Mouse (Mus musculus): ENCODE results near the gene Sin3a.

The Sin3a gene

GRCm38 (mm10) chr9:57071801-57072351 lies at the start of gene Sin3a:
Gene Sin3a (plus strand): TSS chr9:57072040.
- DNase-seq (ENCODE audit: low spot score): peak; percentile 63

GRCm38 (mm10) chr9:57031756-57032155 lies 40.1 kb upstream of the Sin3a start:
- no peak for DNase-seq (ENCODE audit: low spot score)

GRCm38 (mm10) chr9:57056237-57056636 lies 15.6 kb upstream of the Sin3a start:
- DNase-seq (ENCODE audit: low spot score): no peak

- no peak for DNase-seq (ENCODE audit: low spot score)
Observed at GRCm38 (mm10) chr9:57064164-57064563, 7.7 kb upstream of the Sin3a start.

DNA sequence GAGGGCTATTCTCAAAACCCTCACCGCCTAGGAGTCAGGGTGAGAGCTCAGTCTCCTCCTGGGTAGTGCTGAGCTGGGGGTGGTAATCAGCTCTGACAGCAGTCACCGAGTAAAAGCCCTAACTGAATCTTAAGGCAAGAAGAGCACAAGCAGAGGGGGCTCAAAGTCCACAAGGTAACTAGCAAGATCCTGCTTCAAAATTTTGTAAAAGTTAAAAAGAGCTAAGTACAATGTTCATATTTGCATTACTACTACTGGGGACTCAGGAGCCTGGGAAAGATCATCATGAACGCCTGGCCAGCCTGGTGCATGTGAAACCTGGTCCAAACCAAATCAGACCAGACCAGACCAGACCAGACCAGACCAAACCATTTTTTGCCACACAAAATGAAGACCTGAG lies 3.6 kb upstream of the Sin3a start:
- DNase-seq (ENCODE audit: low spot score): no peak

GRCm38 (mm10) chr9:57070262-57070661 lies 1.6 kb upstream of the Sin3a start:
- DNase-seq (ENCODE audit: low spot score): no peak

- no peak for DNase-seq (ENCODE audit: low spot score)
Observed at GRCm38 (mm10) chr9:57070800-57071545, 867 bp upstream of the Sin3a start.

DNA sequence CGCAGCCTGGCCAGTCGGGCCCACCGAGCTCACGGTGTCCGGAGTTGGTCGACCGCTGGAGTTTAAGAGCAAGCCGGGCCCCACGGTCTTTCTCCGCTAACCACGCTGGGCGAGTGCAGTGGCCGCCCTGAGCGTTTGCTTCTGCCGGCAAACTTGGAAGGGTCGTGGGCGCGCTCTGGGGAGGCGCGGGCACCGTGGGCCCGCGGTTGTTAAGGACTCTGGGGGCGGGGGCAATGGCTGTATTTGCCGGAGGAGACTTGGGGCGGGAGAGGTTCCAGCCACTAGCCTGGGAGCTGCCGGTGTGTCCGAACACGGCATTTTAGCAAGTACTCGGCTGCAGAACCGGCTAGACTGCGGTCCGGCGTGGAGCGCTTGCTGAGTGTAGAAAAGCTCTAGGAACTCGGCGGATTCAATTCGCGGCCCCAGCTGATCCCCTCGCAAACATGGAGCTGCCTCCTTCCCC lies 717 bp downstream of the Sin3a start:
- DNase-seq (ENCODE audit: low spot score): no peak

DNA sequence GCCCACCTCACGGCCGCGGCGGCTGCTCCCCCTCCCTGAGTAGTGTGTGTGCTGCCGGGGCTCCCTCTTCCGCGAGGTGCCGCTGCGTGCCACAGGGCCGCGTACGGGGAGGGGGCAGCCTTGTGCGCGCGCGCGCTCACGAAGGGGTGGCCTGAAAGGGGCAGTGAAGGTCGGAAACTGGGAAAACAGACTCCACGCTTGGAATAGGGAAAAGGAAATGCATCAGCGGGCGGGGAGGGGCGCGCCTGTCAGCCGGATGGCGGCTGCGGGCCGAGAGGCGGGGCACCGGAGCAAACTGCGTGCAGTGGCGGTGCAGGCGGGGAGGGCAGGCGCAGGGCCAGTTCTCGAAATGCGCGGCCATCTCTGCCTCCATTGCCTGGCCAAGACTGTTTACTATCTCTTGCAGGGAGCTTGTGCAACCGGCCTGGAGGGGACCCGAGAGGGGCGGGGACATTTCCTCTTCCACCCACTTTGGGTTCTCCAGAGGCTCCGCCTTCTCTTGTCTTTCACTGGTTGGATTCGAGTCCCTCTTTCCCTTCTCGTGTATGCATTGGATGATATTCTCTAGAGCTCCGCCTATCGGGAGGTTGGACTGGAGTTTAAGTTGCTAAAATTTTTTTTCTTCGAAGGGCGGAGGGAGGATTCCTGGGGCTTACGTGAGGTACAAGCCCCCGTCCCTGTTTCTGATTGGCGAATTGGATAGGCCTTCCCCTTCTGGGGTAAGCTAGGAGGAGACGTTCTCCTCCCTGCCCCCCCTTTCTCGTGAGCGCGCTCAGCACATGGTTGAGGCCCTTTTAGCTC lies 1.3 kb downstream of the Sin3a start:
- peak; percentile 99 for DNase-seq (ENCODE audit: low spot score)

- DNase-seq (ENCODE audit: low spot score): no peak
Observed at GRCm38 (mm10) chr9:57073790-57074094, 1.9 kb downstream of the Sin3a start.

DNA sequence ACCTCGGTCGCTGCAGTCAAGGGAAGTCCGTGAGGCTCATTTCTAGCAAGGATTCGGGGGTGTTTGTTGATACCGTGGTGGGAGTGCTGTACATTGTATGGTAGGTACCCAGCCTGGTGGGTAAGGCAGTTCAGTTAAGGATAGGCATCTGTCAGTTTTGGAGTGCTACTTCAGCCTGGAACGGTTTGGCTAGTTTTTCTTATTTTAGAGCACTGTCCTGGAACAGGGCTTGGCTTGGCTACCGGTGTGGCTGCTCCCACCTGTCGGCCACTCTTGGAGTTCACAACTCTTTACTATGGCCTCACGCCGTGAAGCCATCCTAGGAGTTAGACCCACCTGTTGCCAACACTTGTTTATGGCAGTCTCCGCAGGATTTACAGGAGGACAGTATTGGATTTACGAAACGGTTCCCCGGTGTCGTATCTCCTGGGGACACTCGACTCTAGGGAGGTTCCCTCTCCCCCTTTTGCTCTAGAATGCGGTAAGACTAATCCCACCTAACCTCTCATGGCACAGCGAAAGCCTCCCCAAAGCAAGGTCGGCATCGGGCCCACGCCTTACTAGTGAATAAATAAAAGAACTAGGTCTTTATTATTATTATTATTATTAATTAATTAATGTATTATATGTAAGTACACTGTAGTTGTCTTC lies 2.5 kb downstream of the Sin3a start:
- DNase-seq (ENCODE audit: low spot score): no peak

GRCm38 (mm10) chr9:57074822-57075603 lies 3.2 kb downstream of the Sin3a start:
- peak; percentile 69 for DNase-seq (ENCODE audit: low spot score)

- DNase-seq (ENCODE audit: low spot score): peak; percentile 99
Observed at GRCm38 (mm10) chr9:57075681-57076381, 4.0 kb downstream of the Sin3a start.

- DNase-seq (ENCODE audit: low spot score): peak; percentile 86
Observed at GRCm38 (mm10) chr9:57076701-57077660, 5.1 kb downstream of the Sin3a start.

DNA sequence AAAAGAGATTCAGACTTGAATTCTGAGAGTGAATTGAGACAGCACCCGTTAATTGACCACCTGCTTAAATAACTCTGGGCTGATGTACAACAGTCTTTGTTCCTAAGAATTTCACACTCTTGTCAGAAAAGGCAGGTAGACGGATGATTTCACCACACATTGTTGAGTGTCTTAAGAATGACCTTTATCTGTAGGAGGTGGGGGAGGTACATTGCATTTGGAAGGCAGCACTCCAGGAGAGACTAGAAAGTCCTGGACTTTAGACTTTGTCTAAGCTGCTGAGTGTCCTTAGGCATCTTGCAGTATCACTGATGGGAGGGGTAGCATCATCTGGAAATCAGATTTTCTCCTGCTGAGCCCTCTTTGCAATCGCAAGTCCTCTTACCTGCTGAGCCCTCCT lies 10.4 kb downstream of the Sin3a start:
- no peak for DNase-seq (ENCODE audit: low spot score)

- DNase-seq (ENCODE audit: low spot score): no peak
Observed at GRCm38 (mm10) chr9:57117261-57117755, 45.5 kb downstream of the Sin3a start.

DNA sequence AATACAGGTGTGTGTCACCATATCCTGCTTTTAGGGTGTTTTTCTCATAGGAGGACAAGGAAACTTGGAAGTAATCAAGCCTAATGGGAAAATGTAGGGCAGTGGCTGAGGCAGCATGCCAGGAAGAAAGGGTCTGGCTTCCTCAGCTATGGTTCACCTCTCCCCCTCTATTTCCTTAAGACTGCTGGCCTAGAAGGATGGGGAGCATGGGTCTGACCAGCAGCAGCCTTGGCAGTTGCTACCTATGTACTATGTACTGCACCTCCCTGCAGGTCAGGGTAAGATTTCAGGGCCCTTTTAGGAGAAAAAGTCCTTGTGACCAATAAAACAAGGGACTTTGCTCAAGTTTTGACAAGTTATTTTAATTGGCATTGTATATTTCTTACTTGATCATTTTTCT lies 57.8 kb downstream of the Sin3a start:
- DNase-seq (ENCODE audit: low spot score): no peak

DNA sequence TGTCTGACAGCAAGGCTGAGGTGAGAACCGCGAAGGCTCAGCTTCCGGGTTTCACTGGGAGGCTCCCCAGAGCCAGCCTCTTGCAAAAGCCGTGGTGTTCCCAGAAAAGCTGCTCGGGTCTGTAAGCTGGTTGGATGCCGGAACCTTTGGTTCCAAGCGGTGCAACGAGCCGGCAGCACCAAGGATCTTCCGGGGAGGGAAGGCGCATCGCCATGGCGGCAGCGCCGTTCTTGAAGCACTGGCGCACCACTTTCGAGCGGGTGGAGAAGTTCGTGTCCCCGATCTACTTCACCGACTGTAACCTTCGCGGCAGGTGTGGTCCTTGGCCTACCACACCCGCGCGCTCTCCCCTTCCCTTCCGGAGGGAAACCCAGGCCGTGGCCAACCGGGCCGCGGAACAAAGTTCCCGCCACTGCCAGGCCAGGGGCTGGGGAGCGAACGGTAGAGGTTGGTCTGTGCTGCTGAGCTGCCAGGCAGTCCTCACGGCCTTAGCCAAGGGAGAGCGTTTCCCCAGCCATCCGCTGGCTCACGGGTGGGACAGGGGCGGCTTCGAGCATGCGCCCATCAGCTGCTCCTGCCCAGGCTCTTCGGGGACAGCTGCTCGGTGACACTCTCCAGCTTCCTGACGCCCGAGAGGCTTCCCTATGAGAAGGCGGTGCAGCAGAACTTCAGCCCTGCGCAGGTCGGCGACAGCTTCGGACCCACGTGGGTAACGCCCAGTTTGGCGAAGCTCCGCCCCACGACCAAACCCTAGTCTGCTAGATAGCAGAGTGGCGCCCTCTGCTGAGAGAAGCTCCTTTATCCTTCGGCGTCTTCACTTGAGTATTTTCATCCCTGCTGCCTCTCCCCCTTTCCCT lies 59.0 kb downstream of the Sin3a start, which contains the start of gene Man2c1:
Gene Man2c1, plus strand, starts transcription at position 114 of the 857 bp plus-strand sequence.
- DNase-seq (ENCODE audit: low spot score): peak; percentile 85

DNA sequence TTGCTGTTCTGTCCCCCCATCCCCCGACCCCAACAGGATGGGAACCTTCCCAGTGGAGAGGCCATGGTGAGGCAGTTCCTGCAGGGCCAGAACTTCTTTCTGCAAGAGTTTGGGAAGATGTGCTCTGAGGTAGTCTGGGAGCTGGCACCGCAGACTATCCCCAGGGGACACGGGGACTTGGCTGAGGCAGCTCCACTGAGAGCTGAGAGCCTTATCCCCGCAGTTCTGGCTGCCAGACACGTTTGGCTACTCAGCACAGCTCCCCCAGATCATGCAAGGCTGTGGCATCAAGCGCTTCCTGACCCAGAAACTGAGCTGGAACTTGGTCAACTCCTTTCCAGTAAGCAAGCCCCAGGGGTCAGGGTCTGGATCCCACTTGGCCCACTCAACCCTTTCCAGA lies 65.4 kb downstream of the Sin3a start:
- no peak for DNase-seq (ENCODE audit: low spot score)

Measured in ovary, adult 18-20 months (tissue).